Mouse (Mus musculus) lung, embryonic 14.5 days (tissue): Measurements from ENCODE around the gene Nif3l1. TPM values are rescaled to one million over a fixed set of nuclear protein-coding genes. Genes with fewer than 3 reads are reported as not detected.

ENCODE experiments used
- ATAC-seq: fragments of 200-750 bp; cut with Nextera tagmentation; 2 replicates; pipeline ENCODE4 v1.8.0; 2017; ENCODE audit warnings: mild to moderate bottlenecking, moderate TSS enrichment, moderate library complexity; ENCODE audit not compliant: insufficient read depth
- DNase-seq: peaks from one replicate; pipeline ENCODE4 v3.0.0-alpha.2; 2015
- H3K27ac ChIP-seq: fragments of 300-500 bp; sonication (generic); 2 replicates; pipeline ENCODE4 v1.5.1; 2014; ENCODE audit warnings: low read depth, mild to moderate bottlenecking, moderate library complexity
- H3K27me3 ChIP-seq: fragments of 300-500 bp; sonication (generic); 2 replicates; pipeline ENCODE4 v1.6.1; 2014; ENCODE audit warnings: low read length, control low read depth; ENCODE audit not compliant: insufficient read depth
- H3K36me3 ChIP-seq: fragments of 300-500 bp; sonication (generic); 2 replicates; pipeline ENCODE4 v1.6.1; 2014; ENCODE audit warnings: control low read depth; ENCODE audit not compliant: insufficient read depth
- H3K4me1 ChIP-seq: fragments of 300-500 bp; sonication (generic); 2 replicates; pipeline ENCODE4 v1.6.1; 2014; ENCODE audit warnings: antibody characterized with exemption, control low read depth; ENCODE audit not compliant: insufficient read depth
- H3K4me2 ChIP-seq: fragments of 300-500 bp; sonication (generic); 2 replicates; pipeline ENCODE4 v1.6.1; 2014; ENCODE audit warnings: mild to moderate bottlenecking
- H3K4me3 ChIP-seq: fragments of 300-500 bp; sonication (generic); 2 replicates; pipeline ENCODE4 v1.5.1; 2014; ENCODE audit warnings: low read depth, low read length
- H3K9ac ChIP-seq: fragments of 300-500 bp; sonication (generic); 2 replicates; pipeline ENCODE4 v1.6.1; 2014
- H3K9me3 ChIP-seq: fragments of 300-500 bp; sonication (generic); 2 replicates; pipeline ENCODE4 v1.6.1; 2016; ENCODE audit warnings: low read depth, low read length, control low read depth
- CTCF ChIP-seq: IDR thresholded peaks from 2 replicates; pipeline ENCODE4 v1.5.1; 2016; ENCODE audit warnings: antibody characterized with exemption, low read depth
- WGBS: fragments of 180-500 bp; shearing (Covaris S2); extraction: QIAGEN DNeasy Blood & Tissue Kit; methylation state at CpG from one replicate; pipeline ENCODE4 v1.1.7; 2014; 5-methylcytosine and 5-hydroxymethylcytosine counted together
- polyA plus RNA-seq: library from polyadenylated mRNA; unstranded; fragments of >200 nt; fragmentation: Nextera tagmentation; extraction: Ambion mirVana; gene quantifications from 2 replicates; pipeline ENCODE4 v1.2.1, GENCODE M21; 2014

Nif3l1 gene
- polyA plus RNA-seq, 1 experiment from 2014 or later = 53.8 TPM

DNA sequence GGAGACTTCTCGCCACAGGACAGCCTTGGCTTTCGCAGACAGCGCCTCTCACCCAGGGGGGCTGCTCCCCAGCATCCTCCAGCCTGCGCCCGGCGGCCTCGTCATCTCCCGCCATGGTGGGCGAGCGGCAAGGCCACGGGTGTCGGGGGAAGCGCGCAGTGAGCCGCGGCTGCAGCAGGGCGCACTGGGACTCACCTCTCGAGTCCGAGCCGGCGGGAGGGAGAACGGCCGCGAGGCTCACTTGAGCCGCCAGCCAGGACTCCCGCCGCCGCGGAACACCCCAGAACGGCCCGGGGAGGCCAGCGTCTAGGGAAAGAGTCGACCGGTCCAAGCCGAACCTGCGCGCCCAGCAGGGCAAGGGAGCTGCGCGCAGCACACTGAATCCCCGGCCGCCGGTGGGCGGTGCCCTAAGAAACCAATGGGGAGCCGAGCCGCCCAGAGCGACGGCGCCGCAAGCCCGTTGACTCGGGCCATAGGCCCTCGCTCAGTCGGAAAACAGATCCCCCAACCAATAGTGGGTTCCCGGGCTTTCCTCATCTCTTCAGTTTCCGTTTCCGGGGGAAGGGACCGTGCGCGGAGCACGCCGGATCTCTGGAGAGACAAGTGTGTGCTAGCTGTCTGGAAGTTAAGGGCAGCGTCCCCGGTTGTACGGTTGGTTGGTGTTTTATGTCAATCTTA lies 59.8 kb downstream of the Nif3l1 start, which contains the start of gene Orc2:
Gene Orc2 (minus strand): TSS at position 533 of the 678 bp plus-strand sequence.
- peaks cover 33% of the 10 kb centered on the region for H3K9me3 ChIP-seq
- WGBS = under 1% methylated on average over 61 of the region's 64 CpGs

GRCm38 (mm10) chr1:58507249-58507648 lies 62.3 kb downstream of the Nif3l1 start:
- no peak overlapping the region for H3K4me3 ChIP-seq
- no peaks in the 10 kb centered on the region for H3K27me3 ChIP-seq
- no peaks in the 10 kb centered on the region for H3K36me3 ChIP-seq
- no peak for TF ChIP-seq CTCF
- no peak overlapping the region for H3K9ac ChIP-seq
- 0 out of 2 replicates have a peak, but pooled peaks cover 6% of the 10 kb centered on the region for H3K4me1 ChIP-seq
- no peak for DNase-seq
- no peak for ATAC-seq
- peaks cover 36% of the 10 kb centered on the region for H3K9me3 ChIP-seq
- no peak overlapping the region for H3K4me2 ChIP-seq
- 88% methylated on average over 3 of the region's 3 CpGs for WGBS
- H3K27ac ChIP-seq = no peak overlapping the region

More for the DNA sequence above, 59.8 kb downstream of the Nif3l1 start, which contains the start of gene Orc2:
- Histone ChIP-seq H3K9ac (peak within 1 kb of the TSS; percentile 92), H3K4me2 (peak within 1 kb of the TSS; percentile 89), H3K36me3 (peaks cover 14% of the 10 kb centered on the region), H3K27ac (peak within 1 kb of the TSS; percentile 86), H3K4me1 (0 out of 2 replicates have a peak, but pooled peaks cover 6% of the 10 kb centered on the region), H3K27me3 (no peaks in the 10 kb centered on the region), H3K4me3 (peak within 1 kb of the TSS; percentile 93)
- ATAC-seq (peak; percentile 100), DNase-seq (peak; percentile 96)
- no peak for TF ChIP-seq CTCF

Other genes with a start within 250 kb of the Nif3l1 start
- gene Aox4, start 234.8 kb upstream of the Nif3l1 start, polyA plus RNA-seq = 0.22 TPM in 1 of 2 replicates, not detected in the other
- gene Aox2, start 166.8 kb upstream of the Nif3l1 start, polyA plus RNA-seq = 0.03 TPM in 1 of 2 replicates, not detected in the other
- gene Bzw1, start 52.3 kb upstream of the Nif3l1 start, polyA plus RNA-seq = 406 and 424 TPM in 2 replicates
- gene Clk1, start 21.1 kb upstream of the Nif3l1 start, polyA plus RNA-seq = 175 and 179 TPM in 2 replicates
- gene Ppil3, start 335 bp downstream of the Nif3l1 start, polyA plus RNA-seq = 51.1 and 61.5 TPM in 2 replicates
- 38.0 and 40.8 TPM in 2 replicates for gene Orc2, start 60.0 kb downstream of the Nif3l1 start, polyA plus RNA-seq
- gene Fam126b, start 141.2 kb downstream of the Nif3l1 start, polyA plus RNA-seq = 7.2 and 8.8 TPM in 2 replicates
- 159 and 176 TPM in 2 replicates for gene Ndufb3, start 141.2 kb downstream of the Nif3l1 start, polyA plus RNA-seq